Mouse (Mus musculus) cortical plate, adult 2 months (tissue): ENCODE measurements around the gene Pf4.

Experiments
- CTCF ChIP-seq: fragments of 200-500 bp; IDR thresholded peaks from 2 replicates; pipeline ENCODE4 v1.5.1; 2011; ENCODE audit warnings: mild to moderate bottlenecking, control low read depth, low read length; ENCODE audit not compliant: insufficient read depth; ENCODE audit errors: extremely low read depth
- POLR2A ChIP-seq: fragments of 200-500 bp; IDR thresholded peaks from 2 replicates; pipeline ENCODE4 v1.6.1; 2011; ENCODE audit warnings: mild to moderate bottlenecking, low read length, control low read depth; ENCODE audit not compliant: insufficient read depth; ENCODE audit errors: extremely low read depth

- no peak for TF ChIP-seq POLR2A
- no peak for TF ChIP-seq CTCF
These were observed 35.1 kb downstream of the Pf4 start for GRCm38 (mm10) chr5:90807176-90807950.
